Mouse (Mus musculus) intestine, postnatal 0 days (tissue): Measurements from ENCODE around the gene Gm45618. TPM values are rescaled to one million over a fixed set of nuclear protein-coding genes. Genes with fewer than 3 reads are reported as not detected.

Source experiments
- ATAC-seq: fragments of 200-750 bp; cut with Nextera tagmentation; 2 replicates; pipeline ENCODE4 v1.8.0; 2017; ENCODE audit warnings: mild to moderate bottlenecking, moderate TSS enrichment, moderate library complexity
- H3K27ac ChIP-seq: fragments of 300-500 bp; sonication (generic); 2 replicates; pipeline ENCODE4 v1.5.1; 2014; ENCODE audit warnings: mild to moderate bottlenecking, low read depth, low read length, moderate library complexity
- H3K27me3 ChIP-seq: fragments of 300-500 bp; sonication (generic); replicated peaks from 2 replicates; pipeline ENCODE4 v1.6.1; 2014; ENCODE audit warnings: low read length, mixed read lengths; ENCODE audit not compliant: control insufficient read depth, insufficient read depth
- H3K36me3 ChIP-seq: fragments of 300-500 bp; sonication (generic); 2 replicates; pipeline ENCODE4 v1.6.1; 2014; ENCODE audit warnings: mild to moderate bottlenecking, moderate library complexity; ENCODE audit not compliant: control insufficient read depth, insufficient read depth
- H3K4me1 ChIP-seq: fragments of 300-500 bp; sonication (generic); replicated peaks from 2 replicates; pipeline ENCODE4 v1.6.1; 2014; ENCODE audit warnings: antibody characterized with exemption, low read length, mixed read lengths; ENCODE audit not compliant: control insufficient read depth, insufficient read depth
- H3K4me2 ChIP-seq: fragments of 300-500 bp; sonication (generic); replicated peaks from 2 replicates; pipeline ENCODE4 v1.6.1; 2014; ENCODE audit warnings: low read depth, mild to moderate bottlenecking, moderate library complexity
- H3K4me3 ChIP-seq: fragments of 300-500 bp; sonication (generic); 2 replicates; pipeline ENCODE4 v1.5.1; 2014; ENCODE audit warnings: low read depth, low read length
- H3K9ac ChIP-seq: fragments of 300-500 bp; sonication (generic); 2 replicates; pipeline ENCODE4 v1.6.1; 2014; ENCODE audit warnings: mild to moderate bottlenecking, low read depth, low read length
- H3K9me3 ChIP-seq: fragments of 300-500 bp; sonication (generic); 2 replicates; pipeline ENCODE4 v1.6.1; 2016; ENCODE audit warnings: mixed run types; ENCODE audit not compliant: control insufficient read depth
- CTCF ChIP-seq: sonication (generic); IDR thresholded peaks from 2 replicates; pipeline ENCODE4 v1.5.1; 2016; ENCODE audit warnings: low read depth, mild to moderate bottlenecking, control low read depth, antibody characterized with exemption, moderate library complexity
- WGBS: fragments of 180-500 bp; shearing (Covaris S2); extraction: QIAGEN DNeasy Blood & Tissue Kit; methylation state at CpG from one replicate; pipeline ENCODE4 v1.1.7; 2014; 5-methylcytosine and 5-hydroxymethylcytosine counted together
- polyA plus RNA-seq: library from polyadenylated mRNA; unstranded; fragments of >200 nt; fragmentation: Nextera tagmentation; extraction: Ambion mirVana; gene quantifications from 2 replicates; pipeline ENCODE4 v1.2.1, GENCODE M21; 2015

The Gm45618 gene
- polyA plus RNA-seq, 1 experiment from 2014 or later: not detected

DNA sequence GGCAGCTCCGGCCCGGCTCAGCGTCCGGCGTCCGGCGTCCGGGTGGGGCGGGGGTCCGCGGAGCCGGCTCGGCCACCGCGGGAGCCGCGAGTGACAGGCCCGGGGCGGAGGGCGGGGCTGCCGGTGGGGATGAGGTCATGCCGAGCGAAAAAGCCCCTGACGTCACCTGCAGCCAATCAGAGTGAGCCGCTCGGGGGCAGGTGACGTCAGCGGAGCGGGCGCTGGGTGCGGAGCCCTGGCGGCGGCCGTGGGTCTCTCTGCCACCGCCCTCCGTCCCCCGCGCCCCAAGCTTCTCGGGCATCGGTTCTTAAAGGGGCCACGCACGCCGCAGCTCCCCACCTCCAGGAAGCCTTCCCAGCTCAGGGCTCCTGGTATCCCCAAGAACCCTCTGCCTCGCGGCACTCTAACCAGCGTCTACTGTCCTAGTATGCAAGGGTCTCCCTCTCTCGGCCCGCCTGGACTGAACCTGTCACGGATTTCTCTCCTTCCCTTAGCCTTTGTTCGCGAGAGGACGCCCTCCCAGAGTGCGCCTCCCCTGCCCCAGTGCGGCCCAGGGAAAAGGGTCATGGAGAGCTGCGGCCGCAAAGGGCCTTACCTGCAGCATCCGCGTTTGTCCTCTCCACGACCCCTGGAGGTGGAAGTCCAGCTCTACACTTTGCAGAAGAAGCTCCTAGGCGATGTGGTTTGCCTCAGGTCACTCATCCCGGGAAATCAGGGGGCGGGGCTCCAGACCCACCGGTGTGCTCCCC is 25.2 kb downstream of the Gm45618 start, which contains the start of gene Dusp8:
Gene Dusp8 (minus strand): TSS at position 661 of the 749 bp plus-strand sequence.
- peak; percentile 63 for TF ChIP-seq CTCF
- H3K27me3 ChIP-seq: peaks cover 23% of the 10 kb centered on the region; the same call in 1 of the 2 replicates
- H3K4me1 ChIP-seq: 0 out of 2 replicates have a peak, but pooled peaks cover 2% of the 10 kb centered on the region
- under 1% methylated on average over 54 of the region's 63 CpGs for WGBS
- H3K9me3 ChIP-seq: no peaks in the 10 kb centered on the region
- peak within 1 kb of the TSS; percentile 95 for H3K4me2 ChIP-seq
- H3K9ac ChIP-seq: peak within 1 kb of the TSS; percentile 86
- peak within 1 kb of the TSS; percentile 76 for H3K4me3 ChIP-seq
- peak within 1 kb of the TSS; percentile 74 for H3K27ac ChIP-seq
- no peaks in the 10 kb centered on the region for H3K36me3 ChIP-seq
- peak; percentile 90 for ATAC-seq

DNA sequence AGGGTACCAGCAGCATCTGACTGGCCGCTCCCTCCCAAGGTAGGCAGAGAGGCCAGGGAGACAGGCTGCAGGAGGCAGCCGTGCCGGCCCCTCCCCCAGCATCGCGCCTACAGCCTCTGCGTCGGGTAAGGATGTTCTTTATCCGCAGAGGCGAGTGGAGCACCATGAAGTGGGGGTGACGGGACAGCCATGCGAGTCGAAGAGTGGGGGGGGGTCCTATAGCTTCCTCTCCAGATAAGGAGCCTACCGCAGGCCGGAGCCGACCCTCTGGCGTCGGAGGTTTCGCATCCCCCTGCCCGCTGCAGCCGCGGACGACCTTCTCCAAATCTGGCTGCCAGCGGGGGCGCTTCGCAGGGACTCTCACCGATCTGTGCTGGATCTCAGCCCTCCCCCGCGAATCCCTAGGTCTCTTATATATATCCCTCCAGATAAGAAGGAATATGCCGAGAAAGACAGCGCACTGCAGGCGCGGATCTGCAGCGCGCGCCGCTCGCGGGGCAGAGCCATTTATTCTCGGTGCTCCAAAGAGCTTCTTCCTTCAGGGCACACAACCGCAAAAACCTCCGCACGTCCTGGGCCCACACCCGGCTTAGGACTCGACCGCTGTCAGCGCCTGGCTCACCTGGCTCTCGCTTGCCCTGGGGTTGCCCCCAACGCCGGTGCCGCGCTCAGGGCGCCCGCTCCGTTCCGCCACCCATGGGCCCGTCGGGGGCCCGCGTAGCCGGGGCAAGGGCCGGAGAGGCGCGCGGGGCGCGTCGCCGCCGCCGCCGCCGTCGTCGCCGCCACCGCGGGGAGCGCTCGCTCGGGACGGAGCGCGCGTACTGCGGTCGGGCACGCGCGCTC is 26.0 kb downstream of the Gm45618 start:
- H3K27ac ChIP-seq: peak overlapping the region; percentile 74
- H3K36me3 ChIP-seq: no peaks in the 10 kb centered on the region; the same call in 1 of the 2 replicates
- H3K27me3 ChIP-seq: peaks cover 23% of the 10 kb centered on the region; the same call in 1 of the 2 replicates
- H3K4me2 ChIP-seq: peak overlapping the region; percentile 95
- under 1% methylated on average over 71 of the region's 89 CpGs for WGBS
- peak overlapping the region; percentile 86 for H3K9ac ChIP-seq
- H3K4me3 ChIP-seq: peak overlapping the region; percentile 76
- peak; percentile 77 for ATAC-seq
- no peak for TF ChIP-seq CTCF
- H3K9me3 ChIP-seq: no peaks in the 10 kb centered on the region
- 0 out of 2 replicates have a peak, but pooled peaks cover 2% of the 10 kb centered on the region for H3K4me1 ChIP-seq

DNA sequence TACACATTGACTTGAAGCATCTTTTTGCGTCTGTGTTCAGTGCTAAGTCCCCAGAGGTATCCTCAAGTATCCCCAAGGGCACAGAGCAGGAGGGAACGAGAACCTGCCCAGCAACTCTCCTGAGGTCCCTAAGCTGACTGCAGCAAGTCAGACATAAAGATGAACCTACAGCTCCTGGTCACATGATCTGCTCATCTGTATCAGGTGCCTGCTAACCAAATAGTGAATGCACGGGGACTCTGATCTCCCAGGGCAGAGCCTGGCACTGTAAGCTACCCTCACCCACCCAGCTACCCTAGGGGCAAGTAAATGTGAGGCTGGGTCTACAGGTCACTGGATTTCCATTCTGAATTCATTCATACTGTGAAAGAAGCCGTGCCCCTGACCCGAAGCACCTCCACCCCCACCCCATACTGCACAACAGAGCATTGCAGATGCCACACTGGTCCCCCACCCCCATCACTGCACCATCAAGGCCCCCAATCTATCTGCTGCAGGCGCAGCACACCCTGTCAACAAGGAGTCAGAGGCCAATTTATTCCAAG is 26.8 kb downstream of the Gm45618 start:
- ATAC-seq: no peak
- 39% methylated on average over 6 of the region's 6 CpGs for WGBS

DNA sequence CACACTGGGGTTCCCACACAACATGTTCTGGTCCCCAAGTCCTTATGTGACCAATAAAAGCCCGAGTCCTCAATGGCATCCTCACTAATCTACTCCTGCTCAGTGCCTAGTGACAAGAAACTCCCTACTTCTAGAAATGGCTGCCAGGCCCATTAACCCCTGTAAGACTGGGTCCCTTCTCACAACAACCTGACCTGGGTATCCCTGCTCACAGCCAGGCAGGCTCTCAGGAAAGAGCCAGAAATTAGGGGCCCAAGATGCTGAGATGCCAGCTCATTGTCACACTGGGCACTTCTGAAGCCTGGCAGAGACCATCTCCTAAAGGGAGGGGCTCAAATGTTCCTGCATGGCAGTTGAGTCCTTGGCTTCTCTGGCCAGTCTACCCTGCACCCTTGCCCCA is 27.5 kb downstream of the Gm45618 start:
- H3K9me3 ChIP-seq: no peaks in the 10 kb centered on the region
- no peak overlapping the region for H3K4me3 ChIP-seq
- 63% methylated on average over 1 of the region's 1 CpGs for WGBS
- no peak overlapping the region for H3K27ac ChIP-seq
- H3K4me2 ChIP-seq: no peak overlapping the region; the same call in 1 of the 2 replicates
- H3K9ac ChIP-seq: no peak overlapping the region
- peaks cover 2% of the 10 kb centered on the region; the same call in 1 of the 2 replicates for H3K36me3 ChIP-seq
- peaks cover 23% of the 10 kb centered on the region; the same call in 1 of the 2 replicates for H3K27me3 ChIP-seq
- no peak for ATAC-seq
- H3K4me1 ChIP-seq: 0 out of 2 replicates have a peak, but pooled peaks cover 2% of the 10 kb centered on the region
- TF ChIP-seq CTCF: no peak

More for the DNA sequence above, 26.8 kb downstream of the Gm45618 start:
- Histone ChIP-seq H3K4me2 (peak overlapping the region; percentile 95), H3K4me3 (peak overlapping the region; percentile 76), H3K36me3 (no peaks in the 10 kb centered on the region; the same call in 1 of the 2 replicates), H3K4me1 (0 out of 2 replicates have a peak, but pooled peaks cover 2% of the 10 kb centered on the region), H3K27me3 (peaks cover 23% of the 10 kb centered on the region; the same call in 1 of the 2 replicates), H3K27ac (no peak overlapping the region), H3K9ac (peak overlapping the region; percentile 86; the same call in 1 of the 2 replicates), H3K9me3 (no peaks in the 10 kb centered on the region)
- TF ChIP-seq CTCF: no peak

DNA sequence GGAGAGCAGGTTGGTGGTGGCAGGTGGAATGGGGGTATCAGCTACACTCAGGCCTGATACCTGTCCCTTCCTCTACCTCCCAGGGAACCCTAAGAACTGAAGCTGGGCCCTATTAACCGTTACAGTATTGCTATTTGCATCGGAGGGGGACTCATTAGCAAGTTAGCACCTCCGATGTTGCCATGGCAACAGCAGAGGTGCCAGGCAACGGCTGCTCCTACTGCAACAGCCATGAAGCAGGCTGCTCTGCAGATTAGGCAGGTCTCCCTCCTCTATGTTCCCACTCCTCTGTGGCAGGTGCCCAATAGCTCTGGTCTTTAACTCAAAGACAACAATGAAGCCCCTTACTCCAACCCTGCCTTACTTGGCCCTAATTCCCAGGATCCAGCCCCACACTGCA is 28.7 kb downstream of the Gm45618 start:
- H3K4me2 ChIP-seq: no peak overlapping the region
- 0 out of 2 replicates have a peak, but pooled peaks cover 2% of the 10 kb centered on the region for H3K4me1 ChIP-seq
- H3K4me3 ChIP-seq: no peak overlapping the region
- H3K27ac ChIP-seq: no peak overlapping the region
- no peak overlapping the region for H3K9ac ChIP-seq
- ATAC-seq: no peak
- H3K27me3 ChIP-seq: peaks cover 15% of the 10 kb centered on the region; the same call in 1 of the 2 replicates
- H3K9me3 ChIP-seq: no peaks in the 10 kb centered on the region
- H3K36me3 ChIP-seq: peaks cover 6% of the 10 kb centered on the region; the same call in 1 of the 2 replicates
- WGBS: 24% methylated on average over 4 of the region's 4 CpGs
- no peak for TF ChIP-seq CTCF
